Mouse (Mus musculus): ENCODE measurements around the gene Prkn. TPM values are rescaled to one million over a fixed set of nuclear protein-coding genes. Genes with fewer than 3 reads are reported as not detected.
"Not testable (repeated sequence)": the region's sequence is repeated elsewhere in the genome, so short reads cannot be mapped to it uniquely, and the experiment has no call there.

The Prkn gene
- polyA plus RNA-seq, 1 experiment from 2014 or later = 6.6 TPM

DNA sequence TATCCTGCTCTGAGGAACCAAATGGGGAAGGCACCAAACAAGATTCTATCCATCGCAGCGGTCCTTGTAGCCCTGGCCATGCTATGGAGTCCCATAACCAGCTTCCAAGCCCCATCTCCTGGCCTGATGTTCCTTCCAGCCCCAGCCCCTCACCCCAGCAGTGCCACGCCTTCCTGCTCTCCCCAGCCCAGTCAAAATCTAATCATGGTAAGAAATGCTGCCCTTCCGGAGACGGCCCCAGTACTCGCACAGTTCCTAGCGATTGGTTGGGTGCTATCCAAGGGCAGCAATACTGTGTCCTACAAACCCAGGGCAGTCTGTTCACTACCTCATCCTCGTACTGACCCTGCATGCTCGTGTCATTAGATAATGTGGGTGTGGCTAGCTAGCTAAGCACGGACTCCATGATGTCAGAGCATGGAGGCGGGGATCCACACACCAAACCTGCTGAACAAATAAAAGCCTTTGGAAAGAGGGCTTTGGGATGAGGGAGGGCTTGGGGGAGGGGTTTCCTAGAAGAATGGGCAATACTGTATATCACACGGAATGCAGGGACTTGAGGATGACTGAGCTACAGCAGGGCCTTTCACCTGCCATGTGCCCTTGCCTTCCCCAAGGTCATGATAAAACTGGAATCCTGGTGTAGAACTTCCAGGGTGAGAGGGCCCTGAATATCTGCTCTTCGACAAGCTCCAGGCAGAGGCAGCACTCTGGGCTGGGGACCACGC lies 1148.1 kb downstream of the Prkn start:
- Histone ChIP-seq H3K9me3 (replicated peaks; ENCODE audit: control insufficient read depth, low read length, poor library complexity, severe bottlenecking) (no peaks in the 10 kb centered on the region), H3K27me3 (ENCODE audit: control insufficient read depth, insufficient read depth, low read depth, low read length) (no peaks in the 10 kb centered on the region), H3K9ac (ENCODE audit: low read depth, low read length) (no peak overlapping the region), H3K4me2 (ENCODE audit: low read length) (no peak overlapping the region), H3K4me3 (ENCODE audit: low read depth, low read length) (no peak overlapping the region), H3K36me3 (ENCODE audit: control insufficient read depth, insufficient read depth, low read length) (no peaks in the 10 kb centered on the region), H3K27ac (ENCODE audit: low read length) (no peak overlapping the region), H3K4me1 (ENCODE audit: control insufficient read depth, insufficient read depth, low read length) (peaks cover 3% of the 10 kb centered on the region; the same call in 1 of the 2 replicates)
- 85% methylated on average over 14 of the region's 14 CpGs for WGBS
- ATAC-seq = no peak

DNA sequence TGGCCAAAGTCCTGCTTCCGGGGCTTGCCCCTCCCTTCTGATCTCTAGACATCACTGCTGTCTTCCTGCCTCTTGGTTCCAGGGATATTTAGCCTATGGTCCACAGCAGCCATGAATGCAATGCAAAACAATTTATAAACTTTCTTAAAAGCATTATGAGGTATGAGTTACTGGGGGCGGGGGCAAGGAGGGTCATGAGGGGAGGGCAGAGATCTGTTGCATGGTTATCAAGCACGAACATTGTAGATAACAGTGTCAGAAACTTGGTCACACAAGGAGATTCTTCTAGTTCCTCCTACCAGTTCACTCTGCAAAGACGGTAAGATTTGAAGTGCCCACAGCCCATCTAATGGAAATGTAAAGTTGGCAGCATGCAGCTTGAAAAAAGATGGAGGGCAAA lies 1149.1 kb downstream of the Prkn start:
- Histone ChIP-seq H3K9ac (ENCODE audit: low read depth, low read length) (no peak overlapping the region), H3K4me3 (ENCODE audit: low read depth, low read length) (no peak overlapping the region), H3K9me3 (replicated peaks; ENCODE audit: control insufficient read depth, low read length, poor library complexity, severe bottlenecking) (no peaks in the 10 kb centered on the region), H3K4me1 (ENCODE audit: control insufficient read depth, insufficient read depth, low read length) (peaks cover 3% of the 10 kb centered on the region; the same call in 1 of the 2 replicates), H3K27me3 (ENCODE audit: control insufficient read depth, insufficient read depth, low read depth, low read length) (no peaks in the 10 kb centered on the region), H3K27ac (ENCODE audit: low read length) (no peak overlapping the region), H3K4me2 (ENCODE audit: low read length) (no peak overlapping the region), H3K36me3 (ENCODE audit: control insufficient read depth, insufficient read depth, low read length) (no peaks in the 10 kb centered on the region)
- ATAC-seq = no peak
- 94% methylated on average over 4 of the region's 4 CpGs for WGBS

DNA sequence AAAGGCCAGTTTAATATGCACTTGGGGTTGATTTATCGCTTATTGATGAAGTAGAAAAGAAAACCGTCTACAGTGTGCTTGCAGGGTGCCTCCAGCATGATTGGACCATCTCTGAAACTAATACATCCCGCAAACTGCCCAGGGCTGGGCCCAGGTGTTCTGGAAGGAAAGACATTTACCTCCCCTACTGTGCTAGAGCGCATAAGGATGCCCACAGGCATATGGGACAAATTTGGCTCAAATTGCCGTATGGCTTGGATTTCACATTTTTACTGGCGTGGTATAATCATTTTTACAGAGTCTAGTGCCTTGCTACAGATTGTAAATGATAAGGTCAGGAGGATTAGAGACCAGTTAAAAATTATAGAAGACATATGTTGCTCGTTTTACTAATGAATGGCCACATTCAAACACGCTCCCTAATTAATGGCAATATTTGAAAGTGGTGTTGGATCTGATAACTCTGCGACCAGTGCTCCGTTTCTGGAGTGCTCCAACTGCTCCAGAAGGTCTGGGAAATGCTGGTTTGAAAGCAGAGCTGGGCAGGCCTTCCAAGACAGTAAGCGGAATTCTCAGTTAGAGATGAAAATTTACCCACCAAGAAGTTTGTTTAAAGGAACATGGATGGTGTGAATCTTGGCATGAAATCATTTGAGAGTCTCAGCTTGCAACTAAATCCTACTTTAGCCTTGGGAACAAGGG lies 1150.4 kb downstream of the Prkn start:
- H3K27ac ChIP-seq (ENCODE audit: low read length) = no peak overlapping the region
- H3K4me2 ChIP-seq (ENCODE audit: low read length) = no peak overlapping the region
- no peaks in the 10 kb centered on the region for H3K9me3 ChIP-seq (replicated peaks; ENCODE audit: control insufficient read depth, low read length, poor library complexity, severe bottlenecking)
- no peak overlapping the region for H3K4me3 ChIP-seq (ENCODE audit: low read depth, low read length)
- H3K27me3 ChIP-seq (ENCODE audit: control insufficient read depth, insufficient read depth, low read depth, low read length) = no peaks in the 10 kb centered on the region
- ATAC-seq = no peak
- H3K36me3 ChIP-seq (ENCODE audit: control insufficient read depth, insufficient read depth, low read length) = no peaks in the 10 kb centered on the region
- H3K4me1 ChIP-seq (ENCODE audit: control insufficient read depth, insufficient read depth, low read length) = peaks cover 3% of the 10 kb centered on the region; the same call in 1 of the 2 replicates
- 78% methylated on average over 11 of the region's 11 CpGs for WGBS
- H3K9ac ChIP-seq (ENCODE audit: low read depth, low read length) = no peak overlapping the region

DNA sequence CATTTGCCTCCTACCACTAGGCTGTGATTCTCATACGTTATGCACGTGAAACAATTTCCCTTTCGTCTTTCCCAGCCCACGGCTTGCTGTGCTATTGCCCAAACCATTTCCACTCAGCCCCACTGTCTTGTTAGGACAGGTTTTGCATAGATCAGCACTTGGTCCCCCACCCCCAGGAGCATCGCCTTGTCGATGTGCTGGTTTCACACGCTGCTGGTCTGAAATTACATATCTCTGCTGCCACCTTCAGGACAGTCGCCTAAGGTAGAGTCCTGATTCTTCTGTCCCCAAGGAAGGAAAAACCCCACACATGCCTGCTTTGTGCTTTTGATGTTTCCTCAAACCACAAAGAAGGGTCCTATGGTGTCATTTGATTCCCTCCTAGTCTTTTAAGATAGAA lies 1153.1 kb downstream of the Prkn start:
- WGBS = 17% methylated on average over 8 of the region's 8 CpGs
- H3K27ac ChIP-seq (ENCODE audit: low read length) = no peak overlapping the region
- H3K4me2 ChIP-seq (ENCODE audit: low read length) = 0 out of 2 replicates have a peak overlapping the region, but pooled peaks have one; percentile 22
- H3K4me1 ChIP-seq (ENCODE audit: control insufficient read depth, insufficient read depth, low read length) = peaks cover 3% of the 10 kb centered on the region; the same call in 1 of the 2 replicates
- no peaks in the 10 kb centered on the region for H3K36me3 ChIP-seq (ENCODE audit: control insufficient read depth, insufficient read depth, low read length)
- ATAC-seq = peak; percentile 71
- no peaks in the 10 kb centered on the region for H3K27me3 ChIP-seq (ENCODE audit: control insufficient read depth, insufficient read depth, low read depth, low read length)
- no peaks in the 10 kb centered on the region for H3K9me3 ChIP-seq (replicated peaks; ENCODE audit: control insufficient read depth, low read length, poor library complexity, severe bottlenecking)
- no peak overlapping the region for H3K4me3 ChIP-seq (ENCODE audit: low read depth, low read length)
- H3K9ac ChIP-seq (ENCODE audit: low read depth, low read length) = no peak overlapping the region

DNA sequence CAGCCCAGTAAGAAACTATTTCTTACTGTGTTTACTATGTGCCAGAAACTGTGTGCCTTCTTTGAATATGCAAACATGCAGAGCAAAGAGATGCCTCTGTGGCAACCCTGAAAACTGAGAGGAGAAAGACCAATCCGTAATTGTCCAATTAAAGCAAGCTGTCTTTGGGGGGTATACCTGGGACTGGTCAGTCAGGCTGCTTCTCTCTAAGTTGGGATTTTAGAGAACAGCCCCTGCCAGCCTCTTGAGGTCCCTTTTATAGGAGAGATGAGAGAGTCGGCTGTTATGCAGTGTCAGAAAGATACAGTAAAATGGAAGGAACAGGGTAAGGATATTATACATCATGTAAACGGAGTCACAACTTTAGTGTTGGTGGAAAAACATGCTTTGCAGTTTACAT lies 1154.1 kb downstream of the Prkn start:
- H3K27me3 ChIP-seq (ENCODE audit: control insufficient read depth, insufficient read depth, low read depth, low read length) = no peaks in the 10 kb centered on the region
- no peaks in the 10 kb centered on the region for H3K9me3 ChIP-seq (replicated peaks; ENCODE audit: control insufficient read depth, low read length, poor library complexity, severe bottlenecking)
- no peak overlapping the region for H3K27ac ChIP-seq (ENCODE audit: low read length)
- H3K4me1 ChIP-seq (ENCODE audit: control insufficient read depth, insufficient read depth, low read length) = peaks cover 3% of the 10 kb centered on the region; the same call in 1 of the 2 replicates
- H3K4me3 ChIP-seq (ENCODE audit: low read depth, low read length) = no peak overlapping the region
- no peak overlapping the region for H3K4me2 ChIP-seq (ENCODE audit: low read length)
- H3K9ac ChIP-seq (ENCODE audit: low read depth, low read length) = no peak overlapping the region
- WGBS = 80% methylated on average over 3 of the region's 3 CpGs
- no peak for ATAC-seq
- H3K36me3 ChIP-seq (ENCODE audit: control insufficient read depth, insufficient read depth, low read length) = no peaks in the 10 kb centered on the region

DNA sequence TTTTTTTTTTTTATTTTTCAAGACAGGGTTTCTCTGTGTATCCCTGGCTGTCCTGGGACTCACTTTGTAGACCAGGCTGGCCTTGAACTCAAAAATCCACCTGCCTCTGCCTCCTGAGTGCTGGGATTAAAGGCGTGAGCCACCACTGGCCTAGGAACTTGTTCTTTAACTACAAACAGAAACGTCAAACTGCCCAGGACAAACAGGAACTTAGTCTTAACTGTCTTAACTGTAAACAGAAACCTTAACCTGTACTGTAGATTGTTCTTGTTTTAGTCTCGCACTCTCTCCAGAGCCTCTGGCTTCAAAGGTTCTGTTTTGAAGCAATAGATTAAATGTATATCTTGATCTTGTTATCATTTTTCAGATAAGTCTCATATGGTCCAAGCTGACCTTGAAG lies 1154.6 kb downstream of the Prkn start:
- H3K27me3 ChIP-seq (ENCODE audit: control insufficient read depth, insufficient read depth, low read depth, low read length); H3K36me3 ChIP-seq (ENCODE audit: control insufficient read depth, insufficient read depth, low read length); H3K27ac ChIP-seq (ENCODE audit: low read length); ATAC-seq; H3K4me3 ChIP-seq (ENCODE audit: low read depth, low read length); H3K9me3 ChIP-seq (replicated peaks; ENCODE audit: control insufficient read depth, low read length, poor library complexity, severe bottlenecking); H3K4me2 ChIP-seq (ENCODE audit: low read length); H3K9ac ChIP-seq (ENCODE audit: low read depth, low read length); H3K4me1 ChIP-seq (ENCODE audit: control insufficient read depth, insufficient read depth, low read length): not testable (repeated sequence)
- WGBS = 85% methylated on average over 3 of the region's 3 CpGs

DNA sequence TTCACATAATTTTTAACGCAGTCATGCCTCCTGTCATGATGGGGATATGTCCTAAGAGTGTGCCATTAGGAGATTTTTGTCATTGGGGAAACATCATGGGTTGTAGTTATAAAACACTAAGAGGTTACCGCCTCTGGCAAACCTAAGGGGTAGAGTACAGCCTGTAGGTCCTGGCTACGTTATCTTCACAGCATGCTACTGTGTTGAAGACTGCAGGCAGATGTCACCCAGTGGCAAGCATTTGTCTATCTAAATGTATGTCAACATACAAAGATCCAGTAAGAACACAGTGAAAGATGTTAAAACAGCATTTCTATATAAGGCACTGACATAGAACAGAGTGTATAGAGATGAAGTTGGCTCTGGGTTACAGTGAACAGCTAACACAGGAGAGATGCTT lies 1155.3 kb downstream of the Prkn start:
- H3K4me2 ChIP-seq (ENCODE audit: low read length) = no peak overlapping the region
- no peaks in the 10 kb centered on the region for H3K9me3 ChIP-seq (replicated peaks; ENCODE audit: control insufficient read depth, low read length, poor library complexity, severe bottlenecking)
- no peaks in the 10 kb centered on the region for H3K36me3 ChIP-seq (ENCODE audit: control insufficient read depth, insufficient read depth, low read length)
- H3K27me3 ChIP-seq (ENCODE audit: control insufficient read depth, insufficient read depth, low read depth, low read length) = no peaks in the 10 kb centered on the region
- 82% methylated on average over 3 of the region's 3 CpGs for WGBS
- no peak overlapping the region for H3K27ac ChIP-seq (ENCODE audit: low read length)
- no peak for ATAC-seq
- H3K9ac ChIP-seq (ENCODE audit: low read depth, low read length) = no peak overlapping the region
- H3K4me1 ChIP-seq (ENCODE audit: control insufficient read depth, insufficient read depth, low read length) = peaks cover 3% of the 10 kb centered on the region; the same call in 1 of the 2 replicates
- H3K4me3 ChIP-seq (ENCODE audit: low read depth, low read length) = no peak overlapping the region

DNA sequence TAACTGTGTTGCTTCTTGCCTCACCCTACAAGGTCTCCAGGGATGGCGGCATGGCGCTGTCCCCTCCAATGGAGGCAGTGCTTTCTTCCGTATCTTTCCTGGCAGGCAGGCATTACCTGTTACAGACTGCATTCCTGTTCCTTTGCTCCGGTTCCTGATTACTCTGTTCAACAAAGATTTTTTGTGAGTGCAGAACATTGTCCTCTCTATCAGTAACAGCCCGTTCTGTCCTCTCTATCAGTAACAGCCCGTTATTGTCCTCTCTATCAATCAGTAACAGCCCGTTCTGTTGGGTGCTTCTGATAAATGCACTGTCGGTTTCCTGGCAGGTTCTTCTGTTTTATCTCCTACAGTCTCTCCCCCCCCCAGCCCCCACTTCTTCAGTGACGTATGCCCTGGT lies 1156.1 kb downstream of the Prkn start:
- WGBS = 78% methylated on average over 9 of the region's 9 CpGs

DNA sequence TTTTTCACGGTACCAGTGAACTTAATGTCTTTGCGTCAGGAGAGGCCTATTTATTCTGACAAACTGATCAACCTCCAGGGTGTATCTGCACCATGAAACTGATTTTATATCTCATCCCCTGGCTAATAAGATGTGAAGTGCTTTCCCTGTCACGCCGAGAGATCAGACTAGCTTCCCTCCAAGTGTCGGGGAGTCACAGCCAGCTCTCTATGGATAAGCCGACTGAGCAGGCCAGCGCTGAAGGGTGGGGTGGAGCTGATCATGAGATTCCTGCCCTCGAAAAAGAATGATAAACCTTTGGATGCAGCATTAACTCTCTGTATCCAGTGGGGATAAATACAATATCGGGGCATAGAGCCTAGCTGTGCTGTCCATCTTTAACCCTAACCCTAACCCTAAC lies 1160.1 kb downstream of the Prkn start:
- Histone ChIP-seq H3K27ac (ENCODE audit: low read length) (no peak overlapping the region), H3K4me3 (ENCODE audit: low read depth, low read length) (no peak overlapping the region), H3K9ac (ENCODE audit: low read depth, low read length) (no peak overlapping the region), H3K4me2 (ENCODE audit: low read length) (no peak overlapping the region), H3K9me3 (replicated peaks; ENCODE audit: control insufficient read depth, low read length, poor library complexity, severe bottlenecking) (no peaks in the 10 kb centered on the region), H3K4me1 (ENCODE audit: control insufficient read depth, insufficient read depth, low read length) (no peaks in the 10 kb centered on the region), H3K36me3 (ENCODE audit: control insufficient read depth, insufficient read depth, low read length) (no peaks in the 10 kb centered on the region), H3K27me3 (ENCODE audit: control insufficient read depth, insufficient read depth, low read depth, low read length) (no peaks in the 10 kb centered on the region)
- no peak for ATAC-seq
- 51% methylated on average over 9 of the region's 9 CpGs for WGBS

More for the DNA sequence above, 1156.1 kb downstream of the Prkn start:
- Histone ChIP-seq H3K36me3 (ENCODE audit: control insufficient read depth, insufficient read depth, low read length) (no peaks in the 10 kb centered on the region), H3K27ac (ENCODE audit: low read length) (no peak overlapping the region), H3K4me1 (ENCODE audit: control insufficient read depth, insufficient read depth, low read length) (peaks cover 3% of the 10 kb centered on the region; the same call in 1 of the 2 replicates), H3K4me2 (ENCODE audit: low read length) (no peak overlapping the region), H3K9ac (ENCODE audit: low read depth, low read length) (no peak overlapping the region), H3K27me3 (ENCODE audit: control insufficient read depth, insufficient read depth, low read depth, low read length) (no peaks in the 10 kb centered on the region), H3K9me3 (replicated peaks; ENCODE audit: control insufficient read depth, low read length, poor library complexity, severe bottlenecking) (no peaks in the 10 kb centered on the region), H3K4me3 (ENCODE audit: low read depth, low read length) (no peak overlapping the region)
- no peak for ATAC-seq
